Mouse (Mus musculus) left cerebral cortex, adult 11 months (tissue): ENCODE measurements around the gene Prl4a1.
"Not testable (repeated sequence)": the region's sequence is repeated elsewhere in the genome, so short reads cannot be mapped to it uniquely, and the experiment has no call there.

ENCODE experiments used
- DNase-seq: peaks from one replicate; pipeline ENCODE4 v3.0.0; 2022; ENCODE audit warnings: low spot score

Prl4a1 gene

GRCm38 (mm10) chr13:28015912-28016311, at the start of gene Prl4a1:
Gene Prl4a1 (plus strand): TSS chr13:28016212.
- no peak for DNase-seq

- DNase-seq: no peak
Measured at GRCm38 (mm10) chr13:27972931-27973330, 43.1 kb upstream of the Prl4a1 start.

GRCm38 (mm10) chr13:27974281-27974680, 41.7 kb upstream of the Prl4a1 start:
- not testable (repeated sequence) for DNase-seq

DNA sequence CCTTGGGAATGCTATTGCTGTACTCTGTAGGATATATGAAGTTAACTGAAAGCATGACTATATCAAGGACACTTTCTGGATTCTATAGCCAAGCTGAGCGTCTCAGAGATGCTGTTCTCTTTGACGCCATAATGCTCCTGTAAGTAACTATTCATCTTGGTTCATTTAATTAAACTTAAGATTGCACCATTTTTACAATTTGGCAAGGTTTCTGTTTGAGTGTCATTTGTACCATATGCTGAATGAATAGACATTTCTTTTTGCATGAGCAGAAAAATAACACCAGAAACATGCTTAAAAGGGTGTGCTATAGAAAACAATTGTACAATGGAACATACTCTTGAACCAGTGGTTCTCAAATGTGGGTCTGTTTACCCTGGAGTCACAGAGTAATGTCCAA, 38.4 kb upstream of the Prl4a1 start:
- DNase-seq: no peak

DNA sequence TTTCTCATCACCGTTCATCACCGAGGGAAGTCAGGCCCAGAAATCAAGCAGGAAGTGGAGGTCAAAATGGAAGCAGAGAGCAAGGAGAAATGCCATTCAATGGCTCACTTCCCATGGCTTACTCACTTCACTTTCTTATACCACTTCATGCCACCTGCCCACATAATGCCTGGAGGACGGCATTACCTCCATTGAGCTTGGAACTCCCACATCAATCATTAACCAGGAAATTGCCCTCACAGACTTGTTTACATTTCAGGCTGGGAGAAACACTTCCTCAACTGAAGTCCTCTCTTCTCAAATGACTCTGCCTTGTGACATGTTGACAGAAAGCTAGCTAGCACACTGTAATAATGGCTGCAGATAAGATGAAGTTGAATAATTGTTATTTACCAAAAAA, 19.5 kb upstream of the Prl4a1 start:
- not testable (repeated sequence) for DNase-seq

GRCm38 (mm10) chr13:28029330-28029729, 13.3 kb downstream of the Prl4a1 start:
- no peak for DNase-seq

- no peak for DNase-seq
Measured at GRCm38 (mm10) chr13:28069315-28069714, 53.3 kb downstream of the Prl4a1 start.
